Mouse (Mus musculus) layer of hippocampus, adult 8-10 months (tissue): ENCODE data around the gene Gnaq. TPM values are rescaled to one million over a fixed set of nuclear protein-coding genes. Genes with fewer than 3 reads are reported as not detected.

Experiments used
- DNase-seq, 2 experiments: peaks; one replicate each; pipeline ENCODE4 v3.0.0; 2022; ENCODE audit warnings: low spot score in 2 of 2
- microRNA-seq, 2 experiments: library from miRNA; unstranded; fragments of <30 nt; microRNA quantifications; one replicate each; pipeline ENCODE4 v1.2.0; 2022
- total RNA-seq, 4 experiments: library from RNA; stranded (reverse); gene quantifications; 2 replicates each; pipeline ENCODE4 v1.2.4; 2022

Gene Gnaq
- total RNA-seq, 4 experiments from 2014 or later = 169 to 195 (median 180) TPM

DNA sequence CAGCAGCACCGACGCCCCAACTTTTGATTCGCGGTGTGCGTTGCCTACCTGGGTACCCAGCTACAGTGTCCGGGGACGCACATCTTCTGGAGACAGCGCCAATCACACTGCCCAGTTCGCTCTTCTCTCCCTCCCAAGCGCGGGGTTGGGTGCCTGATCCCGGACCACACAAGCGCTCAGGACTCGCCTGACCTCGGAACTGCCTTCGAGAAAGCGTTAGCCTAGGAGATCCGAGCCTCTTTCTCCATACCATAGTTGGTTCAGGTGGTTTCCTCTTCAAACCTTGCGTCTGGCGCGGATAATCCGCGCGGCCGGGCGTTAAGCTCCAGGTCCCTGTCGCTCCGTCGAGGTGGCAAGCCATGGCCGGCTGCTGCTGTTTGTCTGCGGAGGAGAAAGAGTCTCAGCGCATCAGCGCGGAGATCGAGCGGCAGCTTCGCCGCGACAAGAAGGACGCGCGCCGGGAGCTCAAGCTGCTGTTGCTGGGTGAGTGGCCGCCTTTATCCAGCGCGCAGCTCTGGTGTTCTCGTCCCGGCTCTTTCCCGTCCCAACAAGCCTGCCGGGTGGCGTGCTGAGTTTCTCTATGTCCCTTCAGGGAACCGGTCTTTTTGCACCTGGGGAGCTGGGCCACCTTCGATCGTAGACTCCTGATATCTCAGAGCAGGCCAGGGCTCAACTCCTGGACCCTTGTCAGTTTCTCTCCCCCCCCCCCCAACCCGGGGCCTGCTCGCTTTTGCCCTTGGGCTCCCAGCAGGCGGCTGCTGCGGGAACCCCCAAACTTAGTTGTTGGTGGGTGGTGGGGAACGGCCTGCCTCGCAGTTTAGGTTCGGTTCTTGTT is 303.9 kb downstream of the Gnaq start:
- DNase-seq = no peak

Small RNA genes lying within 50 kb of the gene (microRNA-seq; reads per million reads assigned to microRNA genes)
- gene Mir496b = 0 reads per million in 2 experiments

Other genes starting within 250 kb of the Gnaq start
- 100 to 1,000 TPM; 116 to 123 (median 118) TPM for gene Psat1, start 185.5 kb upstream of the Gnaq start, total RNA-seq
- gene Cep78, start 147.8 kb upstream of the Gnaq start, total RNA-seq = 10 to 100 TPM in 3 of 4 experiments, 1 to 10 TPM in 1; 9.9 to 11.8 (median 11.5) TPM